Mouse (Mus musculus) gastrocnemius, postnatal 4 days (tissue): ENCODE results near the gene H2-Q7. TPM values are rescaled to one million over a fixed set of nuclear protein-coding genes. Genes with fewer than 3 reads are reported as not detected.

Experiments
- total RNA-seq, 2 experiments: library from RNA; stranded (reverse); gene quantifications; 2 replicates each; pipeline ENCODE4 v1.2.3; 2021

Gene H2-Q7
- total RNA-seq, 2 experiments from 2014 or later: 0.71 to 1.0 TPM

Other genes starting within 250 kb of the H2-Q7 start
- under 1 TPM; 0.74 to 0.78 TPM for gene Ltb, start 244.7 kb upstream of the H2-Q7 start, total RNA-seq
- 1 to 10 TPM; 1.1 to 1.7 TPM for gene Tnf, start 237.1 kb upstream of the H2-Q7 start, total RNA-seq
- gene Lta, start 233.8 kb upstream of the H2-Q7 start, total RNA-seq: under 1 TPM; 0.31 to 0.32 TPM
- gene Gm16181, start 218.3 kb upstream of the H2-Q7 start, total RNA-seq: under 1 TPM in 1 of 2 experiments, not detected in 1; 0.52 TPM
- gene Atp6v1g2, start 205.5 kb upstream of the H2-Q7 start, total RNA-seq: 1 to 10 TPM; 2.7 to 3.2 TPM
- 10 to 100 TPM; 13.9 to 15.8 TPM for gene Nfkbil1, start 203.4 kb upstream of the H2-Q7 start, total RNA-seq
- gene Ddx39b, start 197.4 kb upstream of the H2-Q7 start, total RNA-seq: 100 to 1,000 TPM; 219 to 233 TPM
- gene H2-D1, start 176.4 kb upstream of the H2-Q7 start, total RNA-seq: 10 to 100 TPM; 44.5 to 55.8 TPM
- under 1 TPM; 0.52 to 0.67 TPM for gene H2-Q1, start 118.8 kb upstream of the H2-Q7 start, total RNA-seq
- under 1 TPM; 0.59 to 0.93 TPM for gene H2-Q2, start 96.9 kb upstream of the H2-Q7 start, total RNA-seq
- 1 to 10 TPM; 5.2 to 6.2 TPM for gene H2-Q4, start 59.5 kb upstream of the H2-Q7 start, total RNA-seq
- gene H2-Q6, start 14.3 kb upstream of the H2-Q7 start, total RNA-seq: under 1 TPM; 0.34 to 0.41 TPM
- gene H2-Q10, start 30.9 kb downstream of the H2-Q7 start, total RNA-seq: 1 to 10 TPM in 1 of 2 experiments, under 1 TPM in 1; 0.32 to 1.6 TPM
- under 1 TPM; 0.20 to 0.26 TPM for gene Pou5f1, start 66.9 kb downstream of the H2-Q7 start, total RNA-seq
- gene Tcf19, start 77.7 kb downstream of the H2-Q7 start, total RNA-seq: 10 to 100 TPM; 28.1 to 29.9 TPM
- 10 to 100 TPM; 13.8 to 15.0 TPM for gene Cchcr1, start 77.9 kb downstream of the H2-Q7 start, total RNA-seq
- not detected for gene Psors1c2, start 94.0 kb downstream of the H2-Q7 start, total RNA-seq
- under 1 TPM; 0.29 to 0.39 TPM for gene Cdsn, start 113.0 kb downstream of the H2-Q7 start, total RNA-seq
- not detected for gene 2300002M23Rik, start 128.3 kb downstream of the H2-Q7 start, total RNA-seq
- gene Sfta2, start 162.4 kb downstream of the H2-Q7 start, total RNA-seq: not detected
- gene Gm9573, start 187.5 kb downstream of the H2-Q7 start, total RNA-seq: not detected
- gene Mucl3, start 204.5 kb downstream of the H2-Q7 start, total RNA-seq: not detected
- gene Vars2, start 228.4 kb downstream of the H2-Q7 start, total RNA-seq: 10 to 100 TPM; 22.1 to 24.4 TPM
- gene Gtf2h4, start 234.6 kb downstream of the H2-Q7 start, total RNA-seq: 10 to 100 TPM; 20.6 to 29.2 TPM